In the genomic region with DNA sequence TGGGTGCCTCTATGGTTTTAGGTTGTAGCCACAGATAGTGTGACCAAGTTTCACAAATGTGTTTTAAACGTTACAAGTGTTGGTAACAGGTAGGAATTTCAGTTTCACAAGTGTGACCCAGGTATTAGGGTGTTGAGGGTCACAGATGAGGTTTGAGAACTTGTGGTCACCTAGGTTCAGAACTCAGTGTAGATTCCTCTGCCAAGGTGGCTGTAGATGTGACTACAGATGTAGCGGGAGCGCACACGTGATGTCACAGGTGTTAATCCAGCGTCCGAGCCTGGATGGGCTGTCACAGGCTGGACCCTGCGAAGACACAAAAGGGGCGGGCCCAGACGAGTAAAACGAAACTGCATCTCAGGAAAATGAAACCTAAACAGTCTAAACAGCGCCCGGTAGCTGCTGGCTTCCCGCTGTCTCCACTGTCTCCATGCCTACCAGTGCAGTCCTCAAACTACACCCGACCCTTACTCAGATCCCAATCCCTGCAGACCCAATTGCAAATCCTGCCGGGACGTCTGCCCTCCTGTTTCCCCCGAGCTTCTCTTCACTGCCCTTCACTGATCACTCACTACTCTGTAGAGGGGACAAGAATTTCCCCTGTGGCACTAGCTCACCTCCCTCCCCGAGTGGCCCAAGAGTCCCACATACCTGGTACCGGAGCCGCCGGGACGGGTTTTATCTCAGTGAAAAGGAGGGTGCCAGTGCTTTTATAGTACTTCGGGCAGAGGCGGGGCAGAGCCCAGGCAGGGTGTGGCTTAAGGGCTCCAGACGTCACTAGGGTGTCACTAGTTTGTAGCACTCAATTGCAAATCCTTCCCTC, we compare ENCODE assay signal across 8 mouse cellular contexts. TPM values are rescaled to one million over a fixed set of nuclear protein-coding genes. Genes with fewer than 3 reads are reported as not detected.
DNase-seq lines count a peak whose midpoint lies in the region; ATAC-seq and TF ChIP-seq lines count a peak whose summit lies in the region.

A gene (minus strand): TSS at position 743 of the 823 bp plus-strand sequence.

- no peaks in the 10 kb centered on the region for H3K9me3 ChIP-seq in embryonic facial prominence, embryonic 12.5 days
- no peaks in the 10 kb centered on the region for H3K9me3 ChIP-seq in heart, embryonic 11.5 days (replicated peaks; ENCODE audit: control insufficient read depth, low read length)
- no peaks in the 10 kb centered on the region for H3K9me3 ChIP-seq in kidney, embryonic 14.5 days (ENCODE audit: control insufficient read depth, low read length)

- DNase-seq in testis, postnatal 14 days (ENCODE audit: low spot score), result no peak
- peak; percentile 71 for DNase-seq in lung, postnatal 14 days
- DNase-seq in ovary, postnatal 10 days (ENCODE audit: low spot score), result peak; percentile 34
- peak; percentile 69 to 72 for DNase-seq in urinary bladder, postnatal 36 days (ENCODE audit: low spot score in 2 of 2)

- no peak within 1 kb of the TSS for H3K27ac ChIP-seq in testis, adult 2 months (ENCODE audit: control insufficient read depth, insufficient read depth, low read depth, low read length)
- no peak within 1 kb of the TSS for H3K27ac ChIP-seq in embryonic facial prominence, embryonic 12.5 days
- H3K27ac ChIP-seq in heart, embryonic 11.5 days (ENCODE audit: low read depth, low read length), result no peak within 1 kb of the TSS
- no peak within 1 kb of the TSS for H3K27ac ChIP-seq in kidney, embryonic 14.5 days (ENCODE audit: low read depth, low read length)

- no peaks in the 10 kb centered on the region for H3K27me3 ChIP-seq in testis, adult 2 months (ENCODE audit: control insufficient read depth, insufficient read depth, low read length)
- no peaks in the 10 kb centered on the region for H3K27me3 ChIP-seq in embryonic facial prominence, embryonic 12.5 days
- no peaks in the 10 kb centered on the region for H3K27me3 ChIP-seq in heart, embryonic 11.5 days (ENCODE audit: control insufficient read depth, insufficient read depth, low read length)
- H3K27me3 ChIP-seq in kidney, embryonic 14.5 days (ENCODE audit: control insufficient read depth, insufficient read depth, low read length), result no peaks in the 10 kb centered on the region

- H3K4me2 ChIP-seq in embryonic facial prominence, embryonic 12.5 days (replicated peaks), result peak within 1 kb of the TSS; percentile 70
- H3K4me2 ChIP-seq in heart, embryonic 11.5 days, result peak within 1 kb of the TSS; percentile 94
- peak within 1 kb of the TSS; percentile 88 for H3K4me2 ChIP-seq in kidney, embryonic 14.5 days (replicated peaks; ENCODE audit: low read depth, low read length)

- TF ChIP-seq POLR2A in testis, adult 2 months (IDR thresholded peaks at IDR 0.05; ENCODE audit: control insufficient read depth, low read depth, low read length), result peak; percentile 56; the same call in 1 of the 2 replicates

- peak; percentile 17; the same call in 1 of the 2 replicates for ATAC-seq in embryonic facial prominence, embryonic 12.5 days (ENCODE audit: insufficient number of reproducible peaks, insufficient read depth, low FRiP score, low TSS enrichment)
- peak; percentile 70 for ATAC-seq in heart, embryonic 11.5 days (replicated peaks; ENCODE audit: insufficient number of reproducible peaks, low FRiP score, low TSS enrichment)
- ATAC-seq in kidney, embryonic 14.5 days (ENCODE audit: low FRiP score, low TSS enrichment), result peak; percentile 67

- H3K36me3 ChIP-seq in testis, adult 2 months (ENCODE audit: control insufficient read depth, insufficient read depth, low read length), result peaks cover 3% of the 10 kb centered on the region
- H3K36me3 ChIP-seq in embryonic facial prominence, embryonic 12.5 days, result peaks cover 32% of the 10 kb centered on the region
- peaks cover 25% of the 10 kb centered on the region for H3K36me3 ChIP-seq in heart, embryonic 11.5 days (ENCODE audit: control insufficient read depth, insufficient read depth, low read length)
- peaks cover 36% of the 10 kb centered on the region for H3K36me3 ChIP-seq in kidney, embryonic 14.5 days (ENCODE audit: control insufficient read depth, insufficient read depth, low read length)

- peaks cover 15% of the 10 kb centered on the region for H3K4me1 ChIP-seq in testis, adult 2 months (ENCODE audit: control insufficient read depth, insufficient read depth, low read length)
- peaks cover 16% of the 10 kb centered on the region; the same call in 1 of the 2 replicates for H3K4me1 ChIP-seq in embryonic facial prominence, embryonic 12.5 days
- peaks cover 11% of the 10 kb centered on the region; the same call in 1 of the 2 replicates for H3K4me1 ChIP-seq in heart, embryonic 11.5 days (ENCODE audit: control insufficient read depth, insufficient read depth, low read length)
- peaks cover 11% of the 10 kb centered on the region for H3K4me1 ChIP-seq in kidney, embryonic 14.5 days (ENCODE audit: control insufficient read depth, insufficient read depth, low read length)

- 12% methylated on average over 25 of the region's 25 CpGs for WGBS in embryonic facial prominence, embryonic 12.5 days
- WGBS in heart, embryonic 11.5 days (ENCODE audit: insufficient replicate concordance), result 10% methylated on average over 25 of the region's 25 CpGs
- 10% methylated on average over 25 of the region's 25 CpGs for WGBS in kidney, embryonic 14.5 days

- H3K9ac ChIP-seq in embryonic facial prominence, embryonic 12.5 days, result peak within 1 kb of the TSS; percentile 47
- peak within 1 kb of the TSS; percentile 65 for H3K9ac ChIP-seq in heart, embryonic 11.5 days (ENCODE audit: low read depth, low read length)
- H3K9ac ChIP-seq in kidney, embryonic 14.5 days (ENCODE audit: low read depth, low read length), result peak within 1 kb of the TSS; percentile 58

- peak within 1 kb of the TSS; percentile 58 for H3K4me3 ChIP-seq in testis, adult 2 months (ENCODE audit: control insufficient read depth, low read depth, low read length)
- H3K4me3 ChIP-seq in embryonic facial prominence, embryonic 12.5 days, result peak within 1 kb of the TSS; percentile 34
- H3K4me3 ChIP-seq in heart, embryonic 11.5 days (ENCODE audit: low read depth, low read length), result peak within 1 kb of the TSS; percentile 54
- peak within 1 kb of the TSS; percentile 51 for H3K4me3 ChIP-seq in kidney, embryonic 14.5 days (ENCODE audit: low read length)

- no peak for TF ChIP-seq CTCF in testis, adult 2 months (IDR thresholded peaks at IDR 0.05; ENCODE audit: control insufficient read depth, insufficient read depth, insufficient replicate concordance, low read depth, low read length)

RNA-seq across cellular contexts. Expression of the gene that starts here (rescaled TPM):
- polyA plus RNA-seq in testis, adult 2 months (2012; rRNA removed), result 2.3 and 2.4 TPM in 2 replicates
- 0.99 and 1.1 TPM in 2 replicates for polyA plus RNA-seq in embryonic facial prominence, embryonic 12.5 days (2016; fragmentation: Nextera tagmentation; extraction: Ambion mirVana)
- 0.99 and 1.2 TPM in 2 replicates for polyA plus RNA-seq in heart, embryonic 11.5 days (2014; fragmentation: Nextera tagmentation; extraction: Ambion mirVana)
- polyA plus RNA-seq in kidney, embryonic 14.5 days (2014; fragmentation: Nextera tagmentation; extraction: Ambion mirVana), result 2.4 and 2.7 TPM in 2 replicates

Comparison
In these comparisons a context has a peak if more than half of its experiments do, and no peak if none do; other contexts are left out.
1. ATAC-seq: peak in every context shown above with its lines; median percentile 70 in heart, embryonic 11.5 days; 67 in kidney, embryonic 14.5 days; 17 in embryonic facial prominence, embryonic 12.5 days.